8 mouse cellular contexts compared by ENCODE assay signal in the genomic region with DNA sequence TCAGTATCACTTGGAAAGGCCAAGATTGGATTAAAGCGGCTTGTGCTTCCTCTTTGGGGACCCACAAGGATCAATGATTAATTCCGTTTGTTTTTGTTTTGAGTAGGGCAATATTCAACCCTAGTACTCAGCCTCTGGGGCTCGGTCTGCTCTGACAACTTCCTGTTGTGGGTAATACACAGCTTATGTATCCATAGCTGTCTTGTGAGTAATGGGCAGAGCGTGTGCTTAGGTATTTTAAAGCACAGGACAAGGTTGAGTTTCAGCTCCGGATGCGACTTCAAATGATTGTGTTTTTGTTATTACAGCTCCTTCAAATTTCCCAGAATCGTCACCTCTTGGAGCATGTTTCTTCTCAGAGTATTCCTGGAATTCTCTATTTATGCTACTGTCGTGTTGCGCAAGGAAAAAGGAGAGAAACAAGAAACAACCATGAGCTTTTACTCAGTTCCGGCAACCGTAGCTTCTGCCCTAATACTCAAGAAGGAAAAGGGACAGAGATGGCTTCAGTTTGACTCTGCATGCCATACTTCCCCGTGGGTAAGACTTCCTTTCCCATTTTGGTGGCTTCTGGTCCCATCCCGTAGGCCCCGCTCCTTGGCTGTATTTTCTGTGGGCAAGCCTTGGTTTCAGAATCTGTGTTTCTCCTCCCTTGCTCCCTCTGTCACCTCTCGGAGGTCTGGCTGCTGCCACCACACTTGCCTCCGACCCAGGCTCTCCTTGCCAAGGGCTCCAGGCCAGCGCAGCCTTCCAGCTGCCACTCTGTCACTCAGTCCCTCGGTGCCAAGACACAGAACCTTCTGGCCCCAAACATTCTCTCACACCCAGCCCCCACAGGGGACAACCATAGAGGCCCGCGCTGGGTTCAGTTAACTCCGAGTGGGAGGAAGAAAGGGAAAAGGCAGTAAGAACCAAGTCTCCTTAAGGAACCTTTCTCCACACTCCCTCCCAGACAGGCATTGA. TPM values are rescaled to one million over a fixed set of nuclear protein-coding genes. Genes with fewer than 3 reads are reported as not detected.
A peak's percentile ranks its signal among the peaks of the same experiment; 100 is the strongest.
DNase-seq lines count a peak whose midpoint lies in the region; ATAC-seq and TF ChIP-seq lines count a peak whose summit lies in the region.

No protein-coding gene starts in this region.

- no peak overlapping the region for H3K9ac ChIP-seq in hindbrain, embryonic 14.5 days
- no peak overlapping the region for H3K9ac ChIP-seq in hindbrain, embryonic 11.5 days (ENCODE audit: low read depth, low read length)
- H3K9ac ChIP-seq in midbrain, embryonic 11.5 days (ENCODE audit: low read length), result no peak overlapping the region

- H3K36me3 ChIP-seq in hindbrain, embryonic 14.5 days (replicated peaks; ENCODE audit: control insufficient read depth, insufficient read depth), result no peaks in the 10 kb centered on the region
- no peaks in the 10 kb centered on the region for H3K36me3 ChIP-seq in hindbrain, embryonic 11.5 days (ENCODE audit: control insufficient read depth, insufficient read depth, low read length)
- H3K36me3 ChIP-seq in myocyte (ENCODE audit: control insufficient read depth, insufficient read depth), result no peaks in the 10 kb centered on the region
- no peaks in the 10 kb centered on the region for H3K36me3 ChIP-seq in midbrain, embryonic 11.5 days (ENCODE audit: control insufficient read depth, insufficient read depth, low read length)
- H3K36me3 ChIP-seq in thymus, adult 2 months (ENCODE audit: control insufficient read depth, insufficient read depth, low read length), result no peaks in the 10 kb centered on the region; the same call in 1 of the 2 replicates

- no peak for TF ChIP-seq CTCF in thymus, adult 2 months (IDR thresholded peaks at IDR 0.05; ENCODE audit: borderline replicate concordance, control insufficient read depth, extremely low read depth, insufficient read depth, low read length, poor library complexity)

- no peaks in the 10 kb centered on the region for H3K79me2 ChIP-seq in myocyte (ENCODE audit: control insufficient read depth, insufficient read depth)

- H3K9me3 ChIP-seq in hindbrain, embryonic 14.5 days (ENCODE audit: control insufficient read depth, low read length), result no peaks in the 10 kb centered on the region
- H3K9me3 ChIP-seq in hindbrain, embryonic 11.5 days (ENCODE audit: control insufficient read depth, low read length), result no peaks in the 10 kb centered on the region
- no peaks in the 10 kb centered on the region for H3K9me3 ChIP-seq in midbrain, embryonic 11.5 days (ENCODE audit: control insufficient read depth, low read length)

- H3K4me1 ChIP-seq in hindbrain, embryonic 14.5 days (replicated peaks; ENCODE audit: control insufficient read depth, insufficient read depth, low read length), result no peaks in the 10 kb centered on the region
- no peaks in the 10 kb centered on the region for H3K4me1 ChIP-seq in hindbrain, embryonic 11.5 days (replicated peaks; ENCODE audit: control insufficient read depth, insufficient read depth, low read length)
- no peaks in the 10 kb centered on the region for H3K4me1 ChIP-seq in midbrain, embryonic 11.5 days (ENCODE audit: control insufficient read depth, insufficient read depth, low read length)
- no peaks in the 10 kb centered on the region for H3K4me1 ChIP-seq in thymus, adult 2 months (replicated peaks; ENCODE audit: control insufficient read depth, insufficient read depth, low read length)

- H3K27me3 ChIP-seq in hindbrain, embryonic 14.5 days (ENCODE audit: control insufficient read depth, insufficient read depth, low read length), result no peaks in the 10 kb centered on the region
- H3K27me3 ChIP-seq in hindbrain, embryonic 11.5 days (ENCODE audit: control insufficient read depth, insufficient read depth, low read length), result no peaks in the 10 kb centered on the region
- no peaks in the 10 kb centered on the region for H3K27me3 ChIP-seq in myocyte (ENCODE audit: control insufficient read depth, insufficient read depth, insufficient read length)
- H3K27me3 ChIP-seq in midbrain, embryonic 11.5 days (ENCODE audit: control insufficient read depth, insufficient read depth, low read length), result no peaks in the 10 kb centered on the region
- no peaks in the 10 kb centered on the region for H3K27me3 ChIP-seq in thymus, adult 2 months (ENCODE audit: control insufficient read depth, insufficient read depth, low read length)

- DNase-seq in hindbrain, embryonic 14.5 days (ENCODE audit: low spot score), result no peak
- DNase-seq in hindbrain, embryonic 11.5 days (ENCODE audit: low spot score), result no peak
- DNase-seq in frontal cortex, postnatal 10 days (ENCODE audit: low spot score in 2 of 2), result peak; percentile 38 to 39
- DNase-seq in kidney, postnatal 10 days, result peak; percentile 21
- DNase-seq in midbrain, embryonic 11.5 days (ENCODE audit: low spot score, missing footprints), result no peak
- no peak for DNase-seq in thymus, adult 2 months

- no peak overlapping the region for H3K4me3 ChIP-seq in hindbrain, embryonic 14.5 days (replicated peaks; ENCODE audit: low read length)
- H3K4me3 ChIP-seq in hindbrain, embryonic 11.5 days (ENCODE audit: low read depth, low read length), result no peak overlapping the region
- no peak overlapping the region for H3K4me3 ChIP-seq in myocyte
- H3K4me3 ChIP-seq in midbrain, embryonic 11.5 days (ENCODE audit: low read depth, low read length), result no peak overlapping the region
- no peak overlapping the region for H3K4me3 ChIP-seq in thymus, adult 2 months (ENCODE audit: control insufficient read depth, insufficient read depth, low read length)

- peak; percentile 37; the same call in 1 of the 2 replicates for ATAC-seq in hindbrain, embryonic 14.5 days (ENCODE audit: low FRiP score)
- ATAC-seq in hindbrain, embryonic 11.5 days (ENCODE audit: low FRiP score), result no peak
- ATAC-seq in activated CD4-positive, CD25-positive, alpha-beta regulatory T cell, adult 4 months, result peak; percentile 73
- no peak for ATAC-seq in midbrain, embryonic 11.5 days (ENCODE audit: low FRiP score)

- 76% methylated on average over 21 of the region's 21 CpGs for WGBS in hindbrain, embryonic 14.5 days
- 82% methylated on average over 21 of the region's 21 CpGs for WGBS in hindbrain, embryonic 11.5 days
- WGBS in midbrain, embryonic 11.5 days, result 80% methylated on average over 21 of the region's 21 CpGs
- 87% methylated on average over 21 of the region's 21 CpGs for WGBS in thymus, adult 2 months

- no peak overlapping the region for H3K4me2 ChIP-seq in hindbrain, embryonic 14.5 days (replicated peaks)
- H3K4me2 ChIP-seq in hindbrain, embryonic 11.5 days (replicated peaks; ENCODE audit: low read depth, low read length), result no peak overlapping the region
- peak overlapping the region; percentile 38 for H3K4me2 ChIP-seq in myocyte (ENCODE audit: low read depth)
- H3K4me2 ChIP-seq in midbrain, embryonic 11.5 days, result no peak overlapping the region

- TF ChIP-seq POLR2A in myocyte (IDR thresholded peaks at IDR 0.05; ENCODE audit: insufficient read length, low read depth), result no peak
- no peak for TF ChIP-seq POLR2A in thymus, adult 2 months (IDR thresholded peaks at IDR 0.05; ENCODE audit: control insufficient read depth, extremely low read depth, insufficient read depth, low read length, poor library complexity)

- no peak overlapping the region for H3K27ac ChIP-seq in hindbrain, embryonic 14.5 days
- no peak overlapping the region for H3K27ac ChIP-seq in hindbrain, embryonic 11.5 days (ENCODE audit: low read depth, low read length)
- no peak overlapping the region for H3K27ac ChIP-seq in midbrain, embryonic 11.5 days (ENCODE audit: low read depth, low read length)
- no peak overlapping the region for H3K27ac ChIP-seq in thymus, adult 2 months (ENCODE audit: control insufficient read depth, insufficient read depth, low read length)

- no peak overlapping the region for H3ac ChIP-seq in myocyte (ENCODE audit: control insufficient read depth, insufficient read length)

TF ChIP-seq in myocyte, 11 proteins besides CTCF, POLR2A, EP300 and RAD21 (continues in another document):
- TF ChIP-seq TCF3 (IDR thresholded peaks at IDR 0.05; ENCODE audit: insufficient read length, low read depth) (no peak), TCF12 (IDR thresholded peaks at IDR 0.05; ENCODE audit: insufficient read depth, poor library complexity, severe bottlenecking) (no peak), MAX (IDR thresholded peaks at IDR 0.05; ENCODE audit: low read depth) (no peak), MYOD1 (IDR thresholded peaks at IDR 0.05; ENCODE audit: control insufficient read depth in 1 of 3, insufficient read length in 2 of 3, low read depth in 2 of 3) (peak in 1 of 3 experiments; percentile 73), CEBPB (IDR thresholded peaks at IDR 0.05; ENCODE audit: insufficient read depth, poor library complexity, severe bottlenecking) (0 out of 2 replicates have a peak, but pooled peaks have one; percentile 35), E2F4 (IDR thresholded peaks at IDR 0.05; ENCODE audit: insufficient read depth) (no peak), USF1 (IDR thresholded peaks at IDR 0.05; ENCODE audit: low read depth) (no peak)

RNA-seq across cellular contexts. Expression of a gene that starts 22.8 kb away (rescaled TPM):
- 10.5 and 13.0 TPM in 2 replicates for polyA plus RNA-seq in hindbrain, embryonic 14.5 days (2014; fragmentation: Nextera tagmentation; extraction: Ambion mirVana)
- polyA plus RNA-seq in hindbrain, embryonic 11.5 days (2014; fragmentation: Nextera tagmentation; extraction: Ambion mirVana), result 12.7 and 17.1 TPM in 2 replicates
- polyA plus RNA-seq in activated CD4-positive, CD25-positive, alpha-beta regulatory T cell, adult 4 months (2017; shearing (Covaris generic)), result 1 to 10 TPM; 5.0 to 7.9 TPM
- 21.1 TPM for polyA plus RNA-seq in myocyte (2012; fragmentation: generic; extraction: Trizol)
- 12.4 and 13.5 TPM in 2 replicates for polyA plus RNA-seq in midbrain, embryonic 11.5 days (2014; fragmentation: Nextera tagmentation; extraction: Ambion mirVana)
- 37.2 and 44.0 TPM in 2 replicates for polyA plus RNA-seq in thymus, adult 2 months (2012; rRNA removed)

RNA-seq across cellular contexts. Expression of a gene that starts 24.4 kb away (rescaled TPM):
- 2.0 and 2.4 TPM in 2 replicates for polyA plus RNA-seq in hindbrain, embryonic 14.5 days (2014; fragmentation: Nextera tagmentation; extraction: Ambion mirVana)
- polyA plus RNA-seq in hindbrain, embryonic 11.5 days (2014; fragmentation: Nextera tagmentation; extraction: Ambion mirVana), result 1.2 and 1.9 TPM in 2 replicates
- 10 to 100 TPM; 19.1 to 20.7 TPM for polyA plus RNA-seq in activated CD4-positive, CD25-positive, alpha-beta regulatory T cell, adult 4 months (2017; shearing (Covaris generic))
- 3.9 TPM for polyA plus RNA-seq in myocyte (2012; fragmentation: generic; extraction: Trizol)
- 0.41 and 0.49 TPM in 2 replicates for polyA plus RNA-seq in midbrain, embryonic 11.5 days (2014; fragmentation: Nextera tagmentation; extraction: Ambion mirVana)
- 33.5 and 37.9 TPM in 2 replicates for polyA plus RNA-seq in thymus, adult 2 months (2012; rRNA removed)

RNA-seq across cellular contexts. Expression of a gene that starts 36.3 kb away (rescaled TPM):
- 113 and 117 TPM in 2 replicates for polyA plus RNA-seq in hindbrain, embryonic 14.5 days (2014; fragmentation: Nextera tagmentation; extraction: Ambion mirVana)
- 99.6 and 101 TPM in 2 replicates for polyA plus RNA-seq in hindbrain, embryonic 11.5 days (2014; fragmentation: Nextera tagmentation; extraction: Ambion mirVana)
- 10 to 100 TPM; 49.7 to 56.1 TPM for polyA plus RNA-seq in activated CD4-positive, CD25-positive, alpha-beta regulatory T cell, adult 4 months (2017; shearing (Covaris generic))
- polyA plus RNA-seq in myocyte (2012; fragmentation: generic; extraction: Trizol), result 26.0 TPM
- polyA plus RNA-seq in midbrain, embryonic 11.5 days (2014; fragmentation: Nextera tagmentation; extraction: Ambion mirVana), result 97.1 and 100 TPM in 2 replicates
- 232 and 272 TPM in 2 replicates for polyA plus RNA-seq in thymus, adult 2 months (2012; rRNA removed)

Comparison
In these comparisons a context has a peak if more than half of its experiments do, and no peak if none do; other contexts are left out.
1. ATAC-seq: peak in hindbrain, embryonic 14.5 days (single experiment) and activated CD4-positive, CD25-positive, alpha-beta regulatory T cell, adult 4 months (single experiment); none in hindbrain, embryonic 11.5 days (single experiment) and midbrain, embryonic 11.5 days (single experiment).
2. DNase-seq: peak in frontal cortex, postnatal 10 days (2 of 2) and kidney, postnatal 10 days (single experiment); none in hindbrain, embryonic 14.5 days (single experiment), hindbrain, embryonic 11.5 days (single experiment), midbrain, embryonic 11.5 days (single experiment) and thymus, adult 2 months (single experiment).